Mouse (Mus musculus): ENCODE measurements at regions not wholly inside any gene's neighbourhood (a gene's known extent, or its start where the extent isn't known, plus 50 kb on each side); places are given as distances from the start of the nearest gene placed in this dataset.
"Not testable (repeated sequence)": the region's sequence is repeated elsewhere in the genome, so short reads cannot be mapped to it uniquely, and the experiment has no call there.

DNA sequence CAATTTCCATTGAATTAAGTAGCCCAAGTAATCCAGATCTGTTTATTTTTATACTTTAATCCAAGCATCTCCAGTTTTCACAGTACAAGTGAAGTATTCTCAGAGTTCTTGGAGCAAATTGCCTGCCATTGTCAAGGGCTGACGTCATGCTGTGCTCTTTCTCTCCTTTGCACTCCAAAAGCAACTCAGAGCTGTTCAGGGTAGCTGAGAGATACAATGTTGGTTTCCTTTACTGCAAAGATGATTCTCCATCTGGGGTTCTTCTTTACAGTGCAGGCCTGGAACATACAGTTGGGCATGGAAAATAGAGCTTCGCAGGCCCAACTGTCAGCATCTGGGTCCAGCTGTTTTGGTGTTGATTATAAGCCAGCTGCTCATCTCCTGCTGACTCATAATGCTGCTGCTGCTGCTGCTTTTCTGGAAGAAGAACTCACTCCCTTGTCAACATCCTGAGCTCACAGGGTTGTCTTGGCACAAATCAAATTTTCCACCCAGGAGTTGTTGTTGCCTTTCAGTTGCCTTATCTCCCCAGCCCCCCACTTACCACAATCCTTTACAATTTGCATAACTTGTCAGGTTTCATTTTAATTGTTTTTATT, 454.7 kb upstream of the Slc5a7 start:
- ATAC-seq (ENCODE audit: low FRiP score) (no peak), DNase-seq (ENCODE audit: low spot score, missing footprints) (no peak)
- Histone ChIP-seq H3K9ac (ENCODE audit: low read length) (no peak overlapping the region), H3K9me3 (ENCODE audit: control insufficient read depth, low read length) (no peaks in the 10 kb centered on the region), H3K4me3 (ENCODE audit: low read depth, low read length) (no peak overlapping the region), H3K36me3 (ENCODE audit: control insufficient read depth, insufficient read depth, low read length) (no peaks in the 10 kb centered on the region), H3K4me2 (no peak overlapping the region), H3K27me3 (ENCODE audit: control insufficient read depth, insufficient read depth, low read length) (no peaks in the 10 kb centered on the region), H3K4me1 (ENCODE audit: control insufficient read depth, insufficient read depth, low read length) (no peaks in the 10 kb centered on the region), H3K27ac (ENCODE audit: low read depth, low read length) (no peak overlapping the region)
- WGBS = 38% methylated on average over 2 of the region's 2 CpGs

DNA sequence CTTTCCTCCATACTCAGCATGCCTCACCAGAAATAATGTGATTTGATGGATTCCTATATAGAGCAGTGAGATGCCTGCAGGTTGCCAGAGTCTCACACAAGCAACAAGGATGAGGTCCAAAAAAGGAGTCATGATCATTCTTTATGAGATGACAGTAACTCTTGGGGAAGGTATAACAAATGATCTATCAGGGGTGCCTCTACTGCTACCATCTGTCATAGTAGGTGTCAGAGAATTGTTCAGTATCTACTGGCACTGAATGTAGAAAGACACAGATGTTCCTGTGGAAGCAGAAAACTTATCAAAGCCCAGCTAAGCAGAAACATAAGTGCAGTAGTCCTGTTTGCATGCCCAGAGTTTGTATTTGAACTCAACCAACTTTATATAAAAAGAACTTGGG, 454.1 kb upstream of the Slc5a7 start:
- H3K9ac ChIP-seq (ENCODE audit: low read length) = no peak overlapping the region
- H3K4me2 ChIP-seq = no peak overlapping the region
- H3K4me3 ChIP-seq (ENCODE audit: low read depth, low read length) = no peak overlapping the region
- ATAC-seq (ENCODE audit: low FRiP score) (no peak), DNase-seq (ENCODE audit: low spot score, missing footprints) (peak; percentile 79)
- no peaks in the 10 kb centered on the region for H3K36me3 ChIP-seq (ENCODE audit: control insufficient read depth, insufficient read depth, low read length)
- H3K27ac ChIP-seq (ENCODE audit: low read depth, low read length) = no peak overlapping the region
- H3K4me1 ChIP-seq (ENCODE audit: control insufficient read depth, insufficient read depth, low read length) = no peaks in the 10 kb centered on the region
- no peaks in the 10 kb centered on the region for H3K27me3 ChIP-seq (ENCODE audit: control insufficient read depth, insufficient read depth, low read length)
- H3K9me3 ChIP-seq (ENCODE audit: control insufficient read depth, low read length) = no peaks in the 10 kb centered on the region

DNA sequence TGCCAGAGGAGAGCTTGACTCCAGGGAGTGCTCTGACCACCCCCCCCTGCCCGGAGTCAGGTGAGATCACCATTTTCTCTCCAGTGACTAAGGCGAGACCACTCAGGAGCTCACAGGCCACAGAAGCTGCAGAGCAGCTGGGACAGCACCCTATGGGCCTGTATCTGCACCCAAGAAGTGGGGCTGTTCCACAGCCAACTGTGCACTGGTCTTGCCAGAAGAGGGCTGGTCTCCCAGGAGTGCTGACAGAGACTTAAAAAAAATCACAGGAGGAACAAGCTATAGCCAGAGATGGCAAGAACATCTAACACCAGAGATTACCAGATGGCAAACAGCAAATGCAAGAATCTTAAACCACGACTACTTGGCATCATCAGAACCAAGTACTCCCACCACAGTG, 437.0 kb upstream of the Slc5a7 start:
- Histone ChIP-seq H3K9me3 (ENCODE audit: control insufficient read depth, low read length) (no peaks in the 10 kb centered on the region), H3K4me1 (ENCODE audit: control insufficient read depth, insufficient read depth, low read length) (no peaks in the 10 kb centered on the region), H3K9ac (ENCODE audit: low read length) (no peak overlapping the region), H3K36me3 (ENCODE audit: control insufficient read depth, insufficient read depth, low read length) (no peaks in the 10 kb centered on the region), H3K4me2 (no peak overlapping the region), H3K27ac (ENCODE audit: low read depth, low read length) (no peak overlapping the region), H3K4me3 (ENCODE audit: low read depth, low read length) (no peak overlapping the region), H3K27me3 (ENCODE audit: control insufficient read depth, insufficient read depth, low read length) (no peaks in the 10 kb centered on the region)
- 76% methylated on average over 3 of the region's 3 CpGs for WGBS
- ATAC-seq (ENCODE audit: low FRiP score) (no peak), DNase-seq (ENCODE audit: low spot score, missing footprints) (no peak)

DNA sequence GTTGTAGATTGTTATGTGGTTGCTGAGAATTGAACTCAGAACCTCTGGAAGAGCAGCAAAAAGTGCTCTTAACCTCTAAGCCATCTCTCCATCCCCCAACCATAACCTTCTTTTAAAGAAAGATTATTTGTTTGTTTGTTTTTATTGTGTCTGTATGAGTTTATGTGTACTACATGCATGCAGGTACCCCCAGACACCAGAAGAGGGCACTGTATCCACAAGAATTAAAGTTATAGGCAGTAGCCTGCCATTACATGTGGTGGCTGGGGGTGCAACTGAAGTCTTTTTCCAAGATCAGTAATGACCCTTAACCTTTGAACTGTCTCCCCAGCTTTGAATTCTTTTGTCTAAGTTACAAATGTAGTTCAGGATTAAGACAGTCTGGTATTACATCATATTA, 428.8 kb upstream of the Slc5a7 start:
- ATAC-seq (ENCODE audit: low FRiP score) (no peak), DNase-seq (ENCODE audit: low spot score, missing footprints) (no peak)
- H3K36me3 ChIP-seq (ENCODE audit: control insufficient read depth, insufficient read depth, low read length) = no peaks in the 10 kb centered on the region

DNA sequence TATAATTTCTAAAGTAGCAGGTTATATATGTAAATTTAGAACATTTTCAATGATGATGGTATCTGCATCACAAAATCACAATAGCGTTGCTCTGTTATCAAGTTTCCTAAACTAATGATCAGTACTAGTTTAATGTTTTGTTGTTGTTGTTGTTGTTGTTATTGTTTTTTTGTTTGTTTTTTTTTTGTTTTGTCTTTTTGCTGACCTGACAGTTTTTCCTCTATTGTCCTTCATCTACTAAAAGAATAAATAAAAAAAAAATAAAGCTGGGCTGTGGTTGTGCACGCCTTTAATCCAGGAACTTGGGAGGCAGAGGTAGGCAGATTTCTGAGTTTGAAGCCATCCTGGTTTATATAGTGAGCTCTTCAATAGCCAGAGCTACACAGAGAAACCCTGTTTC, 427.9 kb upstream of the Slc5a7 start:
- H3K9ac ChIP-seq (ENCODE audit: low read length) = no peak overlapping the region
- H3K4me3 ChIP-seq (ENCODE audit: low read depth, low read length) = no peak overlapping the region
- no peak for ATAC-seq (ENCODE audit: low FRiP score)
- no peaks in the 10 kb centered on the region for H3K4me1 ChIP-seq (ENCODE audit: control insufficient read depth, insufficient read depth, low read length)
- no peak for DNase-seq (ENCODE audit: low spot score, missing footprints)
- WGBS = 86% methylated on average over 2 of the region's 2 CpGs
- H3K36me3 ChIP-seq (ENCODE audit: control insufficient read depth, insufficient read depth, low read length) = no peaks in the 10 kb centered on the region
- no peak overlapping the region for H3K27ac ChIP-seq (ENCODE audit: low read depth, low read length)
- no peaks in the 10 kb centered on the region for H3K9me3 ChIP-seq (ENCODE audit: control insufficient read depth, low read length)
- H3K27me3 ChIP-seq (ENCODE audit: control insufficient read depth, insufficient read depth, low read length) = no peaks in the 10 kb centered on the region
- no peak overlapping the region for H3K4me2 ChIP-seq

More for the DNA sequence above, 428.8 kb upstream of the Slc5a7 start:
- H3K9ac ChIP-seq (ENCODE audit: low read length) = no peak overlapping the region
- no peak overlapping the region for H3K27ac ChIP-seq (ENCODE audit: low read depth, low read length)
- H3K4me3 ChIP-seq (ENCODE audit: low read depth, low read length) = no peak overlapping the region
- no peaks in the 10 kb centered on the region for H3K27me3 ChIP-seq (ENCODE audit: control insufficient read depth, insufficient read depth, low read length)
- no peak overlapping the region for H3K4me2 ChIP-seq
- no peaks in the 10 kb centered on the region for H3K9me3 ChIP-seq (ENCODE audit: control insufficient read depth, low read length)
- no peaks in the 10 kb centered on the region for H3K4me1 ChIP-seq (ENCODE audit: control insufficient read depth, insufficient read depth, low read length)

DNA sequence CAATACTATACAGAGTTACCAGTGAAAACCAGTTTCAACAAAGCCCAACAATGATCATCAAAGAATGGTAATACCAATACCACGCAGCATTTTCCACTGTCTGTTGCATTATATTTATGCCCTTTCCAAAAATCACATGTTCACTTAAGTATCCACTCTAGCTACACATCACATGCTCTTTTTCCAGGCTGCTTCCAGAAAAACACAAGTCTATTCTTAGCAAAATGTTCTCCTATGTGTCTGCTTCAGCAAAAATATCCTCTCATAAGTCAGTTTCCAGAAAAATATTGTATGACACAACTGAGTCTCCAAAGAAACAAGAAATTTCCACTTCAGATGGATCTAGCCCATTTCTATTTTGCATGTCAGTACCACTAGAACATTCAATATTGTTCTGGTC, 414.2 kb upstream of the Slc5a7 start:
- Histone ChIP-seq H3K4me2 (no peak overlapping the region), H3K4me1 (ENCODE audit: control insufficient read depth, insufficient read depth, low read length) (no peaks in the 10 kb centered on the region), H3K36me3 (ENCODE audit: control insufficient read depth, insufficient read depth, low read length) (no peaks in the 10 kb centered on the region), H3K27me3 (ENCODE audit: control insufficient read depth, insufficient read depth, low read length) (no peaks in the 10 kb centered on the region), H3K4me3 (ENCODE audit: low read depth, low read length) (no peak overlapping the region), H3K27ac (ENCODE audit: low read depth, low read length) (no peak overlapping the region), H3K9ac (ENCODE audit: low read length) (no peak overlapping the region), H3K9me3 (ENCODE audit: control insufficient read depth, low read length) (no peaks in the 10 kb centered on the region)
- ATAC-seq (ENCODE audit: low FRiP score) = no peak
- 85% methylated on average over 1 of the region's 1 CpGs for whole genome bisulfite sequencing
- no peak for DNase-seq (ENCODE audit: low spot score, missing footprints)

DNA sequence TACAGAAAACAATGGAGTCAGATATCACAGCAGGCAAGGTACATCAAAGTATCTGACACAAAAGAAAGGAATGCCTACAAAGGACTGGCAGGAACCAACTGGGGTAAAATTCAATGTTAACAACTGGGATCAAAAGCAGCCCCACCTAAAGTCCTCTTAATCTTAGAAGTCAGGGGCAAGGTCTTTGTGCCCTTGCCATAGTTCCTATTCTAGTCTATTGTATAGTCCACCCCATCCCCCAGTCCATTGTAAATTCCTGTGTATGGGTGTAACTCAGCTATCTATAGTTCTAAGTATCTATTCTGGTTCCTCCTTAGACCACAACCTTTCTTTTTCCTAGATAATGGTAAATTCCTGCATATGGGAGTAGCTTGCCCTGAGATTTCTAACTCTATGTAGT, 409.0 kb upstream of the Slc5a7 start:
- not testable (repeated sequence) for H3K4me1 ChIP-seq (ENCODE audit: control insufficient read depth, insufficient read depth, low read length); ATAC-seq (ENCODE audit: low FRiP score); H3K27me3 ChIP-seq (ENCODE audit: control insufficient read depth, insufficient read depth, low read length); H3K4me2 ChIP-seq; DNase-seq (ENCODE audit: low spot score, missing footprints); H3K9ac ChIP-seq (ENCODE audit: low read length); H3K4me3 ChIP-seq (ENCODE audit: low read depth, low read length); H3K9me3 ChIP-seq (ENCODE audit: control insufficient read depth, low read length); H3K27ac ChIP-seq (ENCODE audit: low read depth, low read length); H3K36me3 ChIP-seq (ENCODE audit: control insufficient read depth, insufficient read depth, low read length)

DNA sequence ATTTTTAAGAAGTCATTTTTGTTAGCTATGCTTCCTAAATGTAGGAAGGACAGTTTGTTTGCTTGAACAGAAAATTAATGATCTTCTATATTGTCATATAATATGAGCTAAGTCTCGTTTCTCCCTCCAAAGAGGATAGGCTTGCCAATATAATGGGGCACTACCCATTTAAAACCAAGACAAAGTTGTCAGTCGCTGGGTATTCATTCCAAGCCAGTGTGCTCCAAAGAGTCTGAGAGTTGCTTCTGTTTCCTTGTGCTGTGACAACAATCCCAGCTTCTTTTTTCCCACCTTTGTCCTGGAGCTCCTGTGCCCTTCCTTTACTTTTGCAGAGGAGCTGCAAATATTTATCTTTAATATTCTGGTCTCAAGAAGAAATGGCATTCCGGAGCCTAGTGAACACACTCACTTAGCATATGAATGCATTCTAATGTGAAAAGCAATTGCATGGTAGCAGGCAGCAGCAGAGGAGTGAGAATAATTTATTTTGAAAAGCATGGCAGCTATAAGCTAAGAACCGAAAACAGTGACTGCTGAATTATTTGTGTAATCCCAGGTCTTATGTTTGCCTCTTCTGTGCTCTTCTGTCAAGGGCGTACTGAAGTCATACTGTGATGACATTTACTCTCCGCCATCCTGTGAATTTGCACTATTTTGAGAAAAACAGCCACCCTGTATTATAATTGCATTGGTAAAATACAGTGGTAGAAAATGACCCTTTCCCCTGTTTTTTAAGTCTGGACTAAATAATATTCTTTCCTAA, 402.7 kb upstream of the Slc5a7 start:
- DNase-seq (ENCODE audit: low spot score, missing footprints) (peak; percentile 79), ATAC-seq (ENCODE audit: low FRiP score) (peak; percentile 85)
- H3K4me2 ChIP-seq = no peak overlapping the region
- no peaks in the 10 kb centered on the region for H3K9me3 ChIP-seq (ENCODE audit: control insufficient read depth, low read length)
- H3K9ac ChIP-seq (ENCODE audit: low read length) = no peak overlapping the region
- WGBS = 36% methylated on average over 6 of the region's 6 CpGs
- H3K36me3 ChIP-seq (ENCODE audit: control insufficient read depth, insufficient read depth, low read length) = no peaks in the 10 kb centered on the region
- H3K27ac ChIP-seq (ENCODE audit: low read depth, low read length) = no peak overlapping the region
- no peak overlapping the region for H3K4me3 ChIP-seq (ENCODE audit: low read depth, low read length)
- no peaks in the 10 kb centered on the region for H3K27me3 ChIP-seq (ENCODE audit: control insufficient read depth, insufficient read depth, low read length)
- no peaks in the 10 kb centered on the region for H3K4me1 ChIP-seq (ENCODE audit: control insufficient read depth, insufficient read depth, low read length)

DNA sequence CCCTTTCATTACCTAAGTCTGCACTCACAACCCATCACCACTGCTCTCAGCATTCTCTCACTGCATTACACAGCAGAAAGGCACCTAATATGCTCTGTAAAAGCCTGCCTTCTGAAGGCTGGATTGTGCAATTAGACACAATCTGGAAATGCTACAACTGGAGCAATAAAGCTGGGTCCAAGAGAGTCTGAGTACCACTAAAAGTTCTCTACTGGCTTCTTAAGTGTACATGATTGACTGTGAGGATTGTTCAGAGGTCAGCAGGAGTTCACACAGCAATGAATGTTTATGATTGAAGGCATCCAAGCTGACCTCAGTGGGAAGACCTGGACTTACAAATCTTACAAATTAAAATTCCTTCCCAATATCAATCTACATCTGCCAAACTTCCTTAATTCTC, 395.8 kb upstream of the Slc5a7 start:
- Histone ChIP-seq H3K36me3 (ENCODE audit: control insufficient read depth, insufficient read depth, low read length) (no peaks in the 10 kb centered on the region), H3K4me2 (no peak overlapping the region), H3K9ac (ENCODE audit: low read length) (no peak overlapping the region), H3K27me3 (ENCODE audit: control insufficient read depth, insufficient read depth, low read length) (no peaks in the 10 kb centered on the region), H3K27ac (ENCODE audit: low read depth, low read length) (no peak overlapping the region), H3K4me3 (ENCODE audit: low read depth, low read length) (no peak overlapping the region), H3K9me3 (ENCODE audit: control insufficient read depth, low read length) (no peaks in the 10 kb centered on the region), H3K4me1 (ENCODE audit: control insufficient read depth, insufficient read depth, low read length) (no peaks in the 10 kb centered on the region)
- ATAC-seq (ENCODE audit: low FRiP score) (no peak), DNase-seq (ENCODE audit: low spot score, missing footprints) (no peak)

Data from midbrain, embryonic 11.5 days (tissue).